Mouse (Mus musculus): ENCODE measurements at regions not wholly inside any gene's neighbourhood (a gene's known extent, or its start where the extent isn't known, plus 50 kb on each side); places are given as distances from the start of the nearest gene placed in this dataset.

- Histone ChIP-seq H3K36me3 (ENCODE audit: control insufficient read depth, insufficient read depth, low read length) (no peaks in the 10 kb centered on the region), H3K27me3 (ENCODE audit: control insufficient read depth, insufficient read depth, low read length) (no peaks in the 10 kb centered on the region), H3K79me2 (replicated peaks; ENCODE audit: control insufficient read depth, insufficient read depth, low read length) (no peaks in the 10 kb centered on the region), H3K4me3 (no peak overlapping the region), H3K27ac (no peak overlapping the region), H3K4me1 (ENCODE audit: control insufficient read depth, insufficient read depth, low read length) (no peaks in the 10 kb centered on the region), H3K9ac (ENCODE audit: low read depth, low read length) (no peak overlapping the region)
- intact Hi-C loops (cut with DNase I): loop anchor here (5.0 kb wide), 1 partner anchor 646 kb away; no protein-coding TSS in a partner anchor
- TF ChIP-seq POLR2A (IDR thresholded peaks at IDR 0.05; ENCODE audit: insufficient read depth, low read depth, low read length) (no peak), CTCF (IDR thresholded peaks at IDR 0.05) (peak; percentile 48), EP300 (IDR thresholded peaks at IDR 0.05; ENCODE audit: insufficient read depth, low read depth, low read length) (no peak)
- 24% methylated on average over 3 of the region's 3 CpGs for WGBS
- no peak for DNase-seq
Observed at GRCm38 (mm10) chr13:114523116-114523515, 64.4 kb upstream of the Fst start.

- H3K4me3 ChIP-seq: no peak overlapping the region
- no peaks in the 10 kb centered on the region for H3K79me2 ChIP-seq (replicated peaks; ENCODE audit: control insufficient read depth, insufficient read depth, low read length)
- no peaks in the 10 kb centered on the region for H3K4me1 ChIP-seq (ENCODE audit: control insufficient read depth, insufficient read depth, low read length)
- no peaks in the 10 kb centered on the region for H3K27me3 ChIP-seq (ENCODE audit: control insufficient read depth, insufficient read depth, low read length)
- H3K36me3 ChIP-seq (ENCODE audit: control insufficient read depth, insufficient read depth, low read length): no peaks in the 10 kb centered on the region
- intact Hi-C loops (cut with DNase I): no loop called here
- TF ChIP-seq POLR2A (IDR thresholded peaks at IDR 0.05; ENCODE audit: insufficient read depth, low read depth, low read length) (no peak), CTCF (IDR thresholded peaks at IDR 0.05) (no peak), EP300 (IDR thresholded peaks at IDR 0.05; ENCODE audit: insufficient read depth, low read depth, low read length) (no peak)
- no peak for DNase-seq
- WGBS: 57% methylated on average over 9 of the region's 9 CpGs
- H3K9ac ChIP-seq (ENCODE audit: low read depth, low read length): no peak overlapping the region
- no peak overlapping the region for H3K27ac ChIP-seq
Observed at GRCm38 (mm10) chr13:114526856-114527255, 68.1 kb upstream of the Fst start.

GRCm38 (mm10) chr13:114530171-114530774 is 71.5 kb upstream of the Fst start:
- H3K9ac ChIP-seq (ENCODE audit: low read depth, low read length): no peak overlapping the region
- no peaks in the 10 kb centered on the region for H3K27me3 ChIP-seq (ENCODE audit: control insufficient read depth, insufficient read depth, low read length)
- H3K4me3 ChIP-seq: no peak overlapping the region
- no peaks in the 10 kb centered on the region for H3K4me1 ChIP-seq (ENCODE audit: control insufficient read depth, insufficient read depth, low read length)
- WGBS: 84% methylated on average over 11 of the region's 11 CpGs
- no peak overlapping the region for H3K27ac ChIP-seq
- no peak for DNase-seq
- no peak for TF ChIP-seq EP300 (IDR thresholded peaks at IDR 0.05; ENCODE audit: insufficient read depth, low read depth, low read length)
- no peaks in the 10 kb centered on the region for H3K79me2 ChIP-seq (replicated peaks; ENCODE audit: control insufficient read depth, insufficient read depth, low read length)
- H3K36me3 ChIP-seq (ENCODE audit: control insufficient read depth, insufficient read depth, low read length): no peaks in the 10 kb centered on the region
- intact Hi-C loops (cut with DNase I): no loop called here

GRCm38 (mm10) chr13:114531780-114532179 is 73.0 kb upstream of the Fst start:
- Histone ChIP-seq H3K4me3 (no peak overlapping the region), H3K4me1 (ENCODE audit: control insufficient read depth, insufficient read depth, low read length) (no peaks in the 10 kb centered on the region), H3K9ac (ENCODE audit: low read depth, low read length) (no peak overlapping the region), H3K36me3 (ENCODE audit: control insufficient read depth, insufficient read depth, low read length) (no peaks in the 10 kb centered on the region), H3K27me3 (ENCODE audit: control insufficient read depth, insufficient read depth, low read length) (no peaks in the 10 kb centered on the region), H3K27ac (no peak overlapping the region), H3K79me2 (replicated peaks; ENCODE audit: control insufficient read depth, insufficient read depth, low read length) (no peaks in the 10 kb centered on the region)
- WGBS: 76% methylated on average over 5 of the region's 5 CpGs
- TF ChIP-seq EP300 (IDR thresholded peaks at IDR 0.05; ENCODE audit: insufficient read depth, low read depth, low read length) (no peak), CTCF (IDR thresholded peaks at IDR 0.05) (no peak), POLR2A (IDR thresholded peaks at IDR 0.05; ENCODE audit: insufficient read depth, low read depth, low read length) (no peak)
- intact Hi-C loops (cut with DNase I): no loop called here
- DNase-seq: no peak

- TF ChIP-seq CTCF (IDR thresholded peaks at IDR 0.05): no peak
- TF ChIP-seq EP300 (IDR thresholded peaks at IDR 0.05; ENCODE audit: insufficient read depth, low read depth, low read length): no peak
- no peaks in the 10 kb centered on the region for H3K36me3 ChIP-seq (ENCODE audit: control insufficient read depth, insufficient read depth, low read length)
- H3K9ac ChIP-seq (ENCODE audit: low read depth, low read length): no peak overlapping the region
- H3K79me2 ChIP-seq (replicated peaks; ENCODE audit: control insufficient read depth, insufficient read depth, low read length): no peaks in the 10 kb centered on the region
- H3K4me1 ChIP-seq (ENCODE audit: control insufficient read depth, insufficient read depth, low read length): no peaks in the 10 kb centered on the region
- 70% methylated on average over 8 of the region's 8 CpGs for WGBS
- H3K27me3 ChIP-seq (ENCODE audit: control insufficient read depth, insufficient read depth, low read length): no peaks in the 10 kb centered on the region
- no peak overlapping the region for H3K4me3 ChIP-seq
- no peak overlapping the region for H3K27ac ChIP-seq
- intact Hi-C loops (cut with DNase I): no loop called here
- DNase-seq: no peak
Observed at GRCm38 (mm10) chr13:114532393-114533097, 73.8 kb upstream of the Fst start.

GRCm38 (mm10) chr13:114534591-114534990 is 75.8 kb upstream of the Fst start:
- no peak overlapping the region for H3K4me3 ChIP-seq
- H3K9ac ChIP-seq (ENCODE audit: low read depth, low read length): no peak overlapping the region
- no peaks in the 10 kb centered on the region for H3K27me3 ChIP-seq (ENCODE audit: control insufficient read depth, insufficient read depth, low read length)
- intact Hi-C loops (cut with DNase I): no loop called here
- H3K4me1 ChIP-seq (ENCODE audit: control insufficient read depth, insufficient read depth, low read length): no peaks in the 10 kb centered on the region
- H3K79me2 ChIP-seq (replicated peaks; ENCODE audit: control insufficient read depth, insufficient read depth, low read length): no peaks in the 10 kb centered on the region
- TF ChIP-seq EP300 (IDR thresholded peaks at IDR 0.05; ENCODE audit: insufficient read depth, low read depth, low read length): no peak
- no peak for TF ChIP-seq POLR2A (IDR thresholded peaks at IDR 0.05; ENCODE audit: insufficient read depth, low read depth, low read length)
- no peak for TF ChIP-seq CTCF (IDR thresholded peaks at IDR 0.05)
- no peak overlapping the region for H3K27ac ChIP-seq
- no peaks in the 10 kb centered on the region for H3K36me3 ChIP-seq (ENCODE audit: control insufficient read depth, insufficient read depth, low read length)
- no peak for DNase-seq
- 62% methylated on average over 3 of the region's 3 CpGs for WGBS

All from heart, adult 2 months (tissue).